Mouse (Mus musculus) cerebellum, adult 9-11 months (tissue): Measurements from ENCODE around the gene Lbh.

Source experiments
- DNase-seq: peaks from one replicate; pipeline ENCODE4 v3.0.0; 2022

Lbh gene

DNA sequence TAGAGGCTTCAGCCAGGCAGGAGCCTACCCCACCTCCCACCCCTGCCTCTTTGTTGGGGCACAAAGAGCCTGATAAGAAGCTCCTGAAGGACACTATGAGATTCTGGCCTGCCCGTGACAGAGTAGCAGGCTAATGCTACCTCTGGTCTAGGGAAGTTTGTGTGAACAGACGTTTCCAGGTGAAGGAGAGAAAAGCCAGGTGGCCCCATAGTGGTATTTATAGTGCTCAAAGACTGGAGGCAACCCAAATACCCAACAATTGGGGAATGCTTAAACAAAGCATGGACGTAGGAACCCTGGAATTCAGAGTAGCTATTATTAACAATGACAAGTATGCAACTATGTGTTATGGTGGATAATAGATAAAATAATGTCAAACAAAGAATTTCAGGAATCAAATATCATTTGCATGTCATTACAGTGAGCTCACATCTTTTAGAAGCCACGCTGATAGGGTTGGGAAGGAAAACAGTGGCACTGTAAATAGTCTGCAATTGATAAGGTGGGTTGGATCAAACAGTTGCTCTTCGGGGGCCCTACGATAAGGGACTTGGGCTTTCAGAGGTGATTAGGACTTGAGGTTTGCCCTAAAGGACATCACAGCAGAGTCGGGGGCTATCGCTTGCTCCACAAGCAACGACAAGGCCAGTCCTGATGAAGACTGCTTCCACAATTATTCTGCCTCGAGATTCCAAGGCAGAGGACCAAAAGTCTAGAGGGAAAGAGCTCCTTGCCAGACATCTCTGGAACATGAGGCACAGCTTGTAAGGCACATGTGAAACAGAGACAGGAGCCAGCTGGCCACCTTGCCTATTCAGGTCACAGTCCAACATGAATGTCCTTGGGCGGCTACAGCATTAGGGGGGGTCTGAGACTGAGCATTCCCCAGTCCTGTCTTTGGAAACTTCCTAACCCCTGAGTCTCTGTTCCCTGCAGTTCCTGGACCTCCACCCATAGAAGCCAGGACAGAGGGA lies 58.4 kb downstream of the Lbh start:
- no peak for DNase-seq

DNA sequence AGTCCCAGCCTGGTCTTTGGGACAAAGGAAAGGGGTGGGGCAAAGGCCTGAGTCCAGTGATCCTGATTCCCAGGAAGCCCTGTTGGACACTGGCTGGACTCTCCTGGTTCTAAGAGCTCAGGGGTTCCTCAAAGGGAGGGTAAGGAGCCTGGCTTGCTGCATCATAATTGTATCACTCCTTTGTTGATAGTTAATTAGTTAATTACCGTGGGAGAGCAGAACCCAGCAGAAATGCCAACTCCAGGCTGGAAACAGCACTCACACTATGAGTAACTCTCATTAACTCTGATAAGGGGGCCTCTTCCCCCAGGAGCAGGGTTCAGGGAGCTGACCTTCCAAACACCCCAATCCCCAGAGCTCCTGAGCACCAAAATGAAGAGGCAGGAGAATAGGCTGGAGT lies 59.5 kb downstream of the Lbh start:
- DNase-seq, result no peak

DNA sequence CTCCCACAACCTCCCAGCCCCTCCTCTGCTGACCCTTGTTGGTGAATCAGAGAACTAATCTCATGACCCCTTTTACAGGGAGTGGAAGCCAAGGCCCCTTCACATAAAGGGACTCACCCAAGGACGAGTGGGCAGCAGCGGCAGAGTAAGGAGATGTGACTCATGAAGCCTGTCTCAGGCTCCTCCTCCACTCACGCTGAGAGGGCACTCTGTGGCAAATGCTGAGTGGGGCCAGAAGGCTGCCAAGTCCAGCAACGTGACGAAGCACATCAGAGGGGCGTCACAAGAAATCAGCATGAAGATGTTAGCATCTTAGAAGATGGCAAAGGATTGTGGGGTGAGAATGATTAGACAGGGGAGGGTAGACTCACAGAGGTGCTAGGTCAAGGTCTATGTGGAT lies 64.1 kb downstream of the Lbh start:
- no peak for DNase-seq

DNA sequence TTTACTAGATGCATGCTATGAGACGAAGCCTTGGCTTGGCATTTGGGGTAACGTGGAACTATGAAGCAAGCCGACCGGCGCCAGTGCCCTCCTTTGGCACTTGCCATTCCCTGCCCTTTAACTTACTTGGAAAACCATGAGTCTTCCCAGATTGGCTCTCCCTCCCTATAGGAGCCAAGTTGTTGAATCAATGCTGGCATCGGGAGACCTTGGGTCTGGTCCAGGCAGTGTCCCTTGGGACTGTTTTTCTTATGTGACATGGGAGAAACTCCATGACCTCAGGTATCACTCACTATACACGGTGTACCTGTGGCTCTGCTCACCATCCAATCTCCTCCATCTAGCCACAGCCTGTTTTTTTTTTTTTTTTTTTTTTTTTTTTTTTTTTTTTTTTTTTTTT lies 65.4 kb downstream of the Lbh start:
- DNase-seq, result no peak

DNA sequence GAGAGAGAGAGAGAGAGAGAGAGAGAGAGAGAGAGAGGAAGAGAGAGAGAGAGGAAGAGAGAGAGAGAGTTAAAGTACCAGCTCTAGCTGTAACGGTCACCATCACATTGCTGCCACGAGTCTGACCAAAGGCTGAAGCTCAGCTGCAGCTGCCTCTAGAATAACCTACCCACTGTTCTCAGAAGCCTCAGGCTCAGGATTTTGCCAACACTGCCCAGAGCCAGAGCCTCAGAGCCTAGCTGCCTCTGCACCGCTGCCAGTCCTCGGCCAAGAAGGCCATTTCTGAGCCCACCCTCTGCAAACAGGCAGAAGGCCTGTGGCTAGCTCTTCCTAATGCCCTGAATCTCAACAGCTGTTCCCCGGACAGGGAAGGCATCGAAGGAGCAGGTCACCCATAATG lies 70.9 kb downstream of the Lbh start:
- peak; percentile 7 for DNase-seq
